22 mouse cellular contexts compared by ENCODE assay signal in genomic region chr2:83745257-83745656, GRCm38 (mm10). TPM values are rescaled to one million over a fixed set of nuclear protein-coding genes. Genes with fewer than 3 reads are reported as not detected.
DNase-seq lines count a peak whose midpoint lies in the region; ATAC-seq and TF ChIP-seq lines count a peak whose summit lies in the region.
"Had no signal": no experiment of that assay in that cellular context is flagged by ENCODE, and none has a peak within 500 bp of the region (broad histone marks: within the 10 kb centered on the region; RNA-seq: fewer than 3 reads in every experiment).

No protein-coding gene starts in this region.

- H3K27ac ChIP-seq in midbrain, embryonic 13.5 days, result no peak overlapping the region
- no peak overlapping the region for H3K27ac ChIP-seq in liver, embryonic 12.5 days
- H3K27ac ChIP-seq: embryonic facial prominence, embryonic 12.5 days; embryonic facial prominence, embryonic 15.5 days; forebrain, embryonic 12.5 days; forebrain, embryonic 15.5 days; hindbrain, embryonic 12.5 days; hindbrain, embryonic 15.5 days had no signal

- H3K36me3 ChIP-seq in G1E (replicated peaks), result peaks cover 50% of the 10 kb centered on the region
- 0 out of 2 replicates have a peak, but pooled peaks cover 5% of the 10 kb centered on the region for H3K36me3 ChIP-seq in midbrain, embryonic 13.5 days
- peaks cover 10% of the 10 kb centered on the region for H3K36me3 ChIP-seq in liver, embryonic 12.5 days
- H3K36me3 ChIP-seq: forebrain, embryonic 15.5 days; hindbrain, embryonic 15.5 days had no signal

- TF ChIP-seq CTCF in G1E (IDR thresholded peaks at IDR 0.05; ENCODE audit: low read depth, low read length), result no peak

- H3K4me3 ChIP-seq in G1E (ENCODE audit: low read depth, low read length), result peak overlapping the region; percentile 27; the same call in 1 of the 2 replicates
- no peak overlapping the region for H3K4me3 ChIP-seq in midbrain, embryonic 13.5 days (replicated peaks)
- H3K4me3 ChIP-seq in liver, embryonic 12.5 days, result no peak overlapping the region
- H3K4me3 ChIP-seq: embryonic facial prominence, embryonic 12.5 days; embryonic facial prominence, embryonic 15.5 days; erythroblast, embryonic 14.5 days; forebrain, embryonic 12.5 days; forebrain, embryonic 15.5 days; hindbrain, embryonic 12.5 days; hindbrain, embryonic 15.5 days had no signal

- no peak overlapping the region for H3K9ac ChIP-seq in midbrain, embryonic 13.5 days (replicated peaks)
- no peak overlapping the region for H3K9ac ChIP-seq in liver, embryonic 12.5 days
- H3K9ac ChIP-seq: embryonic facial prominence, embryonic 12.5 days; embryonic facial prominence, embryonic 15.5 days; forebrain, embryonic 12.5 days; forebrain, embryonic 15.5 days; hindbrain, embryonic 12.5 days; hindbrain, embryonic 15.5 days had no signal

- no peaks in the 10 kb centered on the region for H3K27me3 ChIP-seq in G1E (ENCODE audit: insufficient read depth, low read length)
- H3K27me3 ChIP-seq in midbrain, embryonic 13.5 days, result no peaks in the 10 kb centered on the region
- H3K27me3 ChIP-seq in liver, embryonic 12.5 days (replicated peaks), result no peaks in the 10 kb centered on the region
- H3K27me3 ChIP-seq: embryonic facial prominence, embryonic 12.5 days; embryonic facial prominence, embryonic 15.5 days; forebrain, embryonic 12.5 days; forebrain, embryonic 15.5 days; hindbrain, embryonic 12.5 days; hindbrain, embryonic 15.5 days; Patski had no signal

- peaks cover 27% of the 10 kb centered on the region for H3K4me1 ChIP-seq in G1E (ENCODE audit: insufficient read depth, low read depth, low read length)
- 0 out of 2 replicates have a peak, but pooled peaks cover 2% of the 10 kb centered on the region for H3K4me1 ChIP-seq in midbrain, embryonic 13.5 days (replicated peaks)
- peaks cover 15% of the 10 kb centered on the region; the same call in 1 of the 2 replicates for H3K4me1 ChIP-seq in liver, embryonic 12.5 days
- H3K4me1 ChIP-seq: forebrain, embryonic 12.5 days; forebrain, embryonic 15.5 days; hindbrain, embryonic 12.5 days had no signal

- H3K4me2 ChIP-seq in midbrain, embryonic 13.5 days (replicated peaks), result no peak overlapping the region
- no peak overlapping the region for H3K4me2 ChIP-seq in liver, embryonic 12.5 days
- H3K4me2 ChIP-seq: embryonic facial prominence, embryonic 12.5 days; embryonic facial prominence, embryonic 15.5 days; forebrain, embryonic 12.5 days; forebrain, embryonic 15.5 days; heart, embryonic 11.5 days; hindbrain, embryonic 12.5 days; hindbrain, embryonic 15.5 days had no signal

- WGBS in midbrain, embryonic 13.5 days, result 93% methylated on average over 6 of the region's 6 CpGs
- 47% methylated on average over 6 of the region's 6 CpGs for WGBS in liver, embryonic 12.5 days (ENCODE audit: insufficient replicate concordance)

- peak; percentile 44 for DNase-seq in CD4-positive helper T cell, adult 2 months (ENCODE audit: low read depth, low spot score)
- peak; percentile 44 for DNase-seq in CD4-positive, CD25-positive, alpha-beta regulatory T cell, adult 2 months (ENCODE audit: low read depth, low spot score)
- no peak for DNase-seq in G1E (ENCODE audit: low spot score)
- peak; percentile 53 for DNase-seq in induced T-regulatory cell, adult 2 months (ENCODE audit: low read depth)
- DNase-seq in lung, postnatal 25 days (ENCODE audit: low spot score), result no peak
- no peak for DNase-seq in urinary bladder, adult 2 months (ENCODE audit: low spot score)
- DNase-seq: adrenal gland, postnatal 14 days; cerebellum, adult 11-12 months; cerebellum, adult 8-10 months; cerebellum, postnatal 25 days; gastrocnemius, postnatal 10 days had no signal

- no peaks in the 10 kb centered on the region for H3K9me3 ChIP-seq in G1E (replicated peaks)
- no peaks in the 10 kb centered on the region for H3K9me3 ChIP-seq in midbrain, embryonic 13.5 days
- no peaks in the 10 kb centered on the region for H3K9me3 ChIP-seq in liver, embryonic 12.5 days (replicated peaks)
- H3K9me3 ChIP-seq: embryonic facial prominence, embryonic 12.5 days; embryonic facial prominence, embryonic 15.5 days; forebrain, embryonic 12.5 days; forebrain, embryonic 15.5 days; hindbrain, embryonic 12.5 days; hindbrain, embryonic 15.5 days had no signal

- no peak for ATAC-seq in G1E (ENCODE audit: extremely low read depth, insufficient number of reproducible peaks, low FRiP score, poor library complexity, severe bottlenecking)
- no peak for ATAC-seq in midbrain, embryonic 13.5 days
- no peak for ATAC-seq in liver, embryonic 12.5 days
- ATAC-seq: forebrain, embryonic 15.5 days had no signal

RNA-seq across cellular contexts. Expression of gene Itgav, which starts 21.1 kb away (rescaled TPM):
- total RNA-seq in G1E (2014; fragmentation: Nextera tagmentation), result 26.0 and 27.8 TPM in 2 replicates
- 17.5 and 18.0 TPM in 2 replicates for total RNA-seq in G1E (2017)
- 19.8 and 24.1 TPM in 2 replicates for polyA plus RNA-seq in G1E (2012)
- 19.7 and 23.0 TPM in 2 replicates for polyA plus RNA-seq in midbrain, embryonic 13.5 days (2015; fragmentation: Nextera tagmentation; extraction: Ambion mirVana)
- 62.6 and 68.4 TPM in 2 replicates for polyA plus RNA-seq in urinary bladder, adult 2 months (2012; rRNA removed)
- 22.7 and 24.5 TPM in 2 replicates for polyA plus RNA-seq in liver, embryonic 12.5 days (2016; fragmentation: Nextera tagmentation; extraction: Ambion mirVana)

Comparison
In these comparisons a context has a peak if more than half of its experiments do, and no peak if none do; other contexts are left out.
1. DNase-seq: peak in CD4-positive helper T cell, adult 2 months (single experiment), CD4-positive, CD25-positive, alpha-beta regulatory T cell, adult 2 months (single experiment) and induced T-regulatory cell, adult 2 months (single experiment); none in G1E (single experiment), lung, postnatal 25 days (single experiment) and urinary bladder, adult 2 months (single experiment).